Mouse (Mus musculus) heart, postnatal 0 days (tissue): Measurements from ENCODE around the gene Hacd2.

ENCODE experiments used
- CTCF ChIP-seq: IDR thresholded peaks from 2 replicates; pipeline ENCODE4 v1.5.1; 2016; ENCODE audit warnings: antibody characterized with exemption, control low read depth, low read depth
- EP300 ChIP-seq: IDR thresholded peaks from 2 replicates; pipeline ENCODE4 v1.6.1; 2016; ENCODE audit warnings: antibody characterized with exemption, low read depth

- TF ChIP-seq EP300 (no peak), CTCF (no peak)
These were observed 25.2 kb upstream of the Hacd2 start for GRCm38 (mm10) chr16:34997052-34997451.
